ENCODE assay signal across 25 mouse cellular contexts in the genomic region with DNA sequence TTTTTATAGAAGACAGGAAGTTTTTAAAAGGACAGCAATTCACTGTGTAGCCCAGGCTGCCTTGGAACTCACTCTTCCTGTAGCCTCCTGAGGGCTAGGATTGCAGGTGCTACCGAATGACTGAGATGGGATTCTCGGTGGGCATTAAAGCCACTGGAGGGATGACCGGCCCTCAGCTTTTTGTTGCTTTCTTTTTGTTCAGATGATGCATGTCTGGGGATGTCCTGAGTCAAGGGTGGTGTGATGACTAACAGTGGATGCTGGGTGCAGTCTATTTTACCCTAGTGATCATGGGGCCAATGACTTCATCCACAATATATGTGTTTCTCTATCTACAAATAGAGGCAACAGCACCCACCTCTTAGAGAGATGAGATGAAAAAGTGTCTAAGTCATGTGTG. TPM values are rescaled to one million over a fixed set of nuclear protein-coding genes. Genes with fewer than 3 reads are reported as not detected.
A peak's percentile ranks its signal among the peaks of the same experiment; 100 is the strongest.
DNase-seq lines count a peak whose midpoint lies in the region; ATAC-seq and TF ChIP-seq lines count a peak whose summit lies in the region.
"Had no signal": no experiment of that assay in that cellular context is flagged by ENCODE, and none has a peak within 500 bp of the region (broad histone marks: within the 10 kb centered on the region; RNA-seq: fewer than 3 reads in every experiment).

No protein-coding gene starts in this region.

- no peak for TF ChIP-seq CTCF in bone marrow macrophage, adult 2 months (IDR thresholded peaks at IDR 0.05; ENCODE audit: low read depth, low read length)

- no peak for TF ChIP-seq POLR2A in bone marrow macrophage, adult 2 months (IDR thresholded peaks at IDR 0.05; ENCODE audit: borderline replicate concordance, low read depth, low read length)

- peak; percentile 14 to 25 for DNase-seq in adrenal gland, postnatal 36 days
- no peak for DNase-seq in adrenal gland, postnatal 4 days (ENCODE audit: low spot score in 2 of 2)
- DNase-seq in 416B (ENCODE audit: low read depth), result peak; percentile 19
- no peak for DNase-seq in cerebellum, adult 9-10 months
- DNase-seq: cerebellum, adult 11 months; cerebellum, adult 8-10 months; cerebellum, postnatal 25 days; gastrocnemius, postnatal 10 days; heart, adult 18-20 months; heart, postnatal 10 days; heart, postnatal 4 days had no signal

- peak overlapping the region; percentile 60 for H3K27ac ChIP-seq in bone marrow macrophage, adult 2 months (ENCODE audit: insufficient read depth, low read depth, low read length)
- H3K27ac ChIP-seq: embryonic facial prominence, embryonic 13.5 days; forebrain, embryonic 12.5 days; heart, embryonic 10.5 days; hindbrain, embryonic 12.5 days had no signal

- peaks cover 44% of the 10 kb centered on the region for H3K4me1 ChIP-seq in bone marrow macrophage, adult 2 months (ENCODE audit: control insufficient read depth, insufficient read depth, low read length)
- H3K4me1 ChIP-seq: embryonic facial prominence, embryonic 13.5 days; hindbrain, embryonic 12.5 days had no signal

- ATAC-seq in cerebellum, adult (ENCODE audit: insufficient number of reproducible peaks, low FRiP score, low TSS enrichment), result no peak
- ATAC-seq: forebrain, embryonic 16.5 days; hindbrain, embryonic 16.5 days; inflammation-experienced regulatory T-cells, adult 6 months; intestine, postnatal 0 days had no signal

- peak overlapping the region; percentile 12; the same call in 1 of the 2 replicates for H3K4me3 ChIP-seq in bone marrow macrophage, adult 2 months (ENCODE audit: insufficient read depth, low read length)
- H3K4me3 ChIP-seq: embryonic facial prominence, embryonic 13.5 days; forebrain, embryonic 12.5 days; heart, embryonic 10.5 days; hindbrain, embryonic 12.5 days had no signal

RNA-seq across cellular contexts. Expression of a gene that starts 2.7 kb away (rescaled TPM):
- not detected for total RNA-seq in adrenal gland, postnatal 36 days (2021)
- total RNA-seq in adrenal gland, postnatal 4 days (2021), result not detected
- not detected in 2 replicates for polyA plus RNA-seq in bone marrow macrophage, adult 2 months (2012; ENCODE audit: insufficient read depth, insufficient read length, missing spikeins)
- total RNA-seq: heart, adult 18-20 months; heart, postnatal 10 days; heart, postnatal 4 days; MEL had no signal
- polyA plus RNA-seq: C2C12; embryonic facial prominence, embryonic 13.5 days; forebrain, embryonic 12.5 days; forebrain, embryonic 16.5 days; frontal cortex, adult 2 months; heart, embryonic 10.5 days; heart, embryonic 14.5 days; hindbrain, embryonic 12.5 days; intestine, postnatal 0 days had no signal

RNA-seq across cellular contexts. Expression of a gene that starts 20.8 kb away (rescaled TPM):
- 10 to 100 TPM; 28.9 to 30.9 TPM for total RNA-seq in adrenal gland, postnatal 36 days (2021)
- total RNA-seq in adrenal gland, postnatal 4 days (2021), result 10 to 100 TPM; 31.5 to 34.5 TPM
- 14.8 and 16.4 TPM in 2 replicates for polyA plus RNA-seq in bone marrow macrophage, adult 2 months (2012; ENCODE audit: insufficient read depth, insufficient read length, missing spikeins)

Comparison
In these comparisons a context has a peak if more than half of its experiments do, and no peak if none do; other contexts are left out.
1. DNase-seq: peak in adrenal gland, postnatal 36 days (2 of 2) and 416B (single experiment); none in adrenal gland, postnatal 4 days (0 of 2) and cerebellum, adult 9-10 months (single experiment).